Mouse (Mus musculus): Measurements from ENCODE around the gene Hist1h3h. TPM values are rescaled to one million over a fixed set of nuclear protein-coding genes. Genes with fewer than 3 reads are reported as not detected.
"Not testable (repeated sequence)": the region's sequence is repeated elsewhere in the genome, so short reads cannot be mapped to it uniquely, and the experiment has no call there.

The Hist1h3h gene
- polyA plus RNA-seq, 1 experiment, result 81.3 TPM

GRCm38 (mm10) chr13:21721757-21722372, 4.4 kb downstream of the Hist1h3h start, which contains the start of gene Hist1h2bm:
TSS of gene Hist1h2bm (plus strand) at chr13:21722044.
- peak; percentile 29 to 84 for DNase-seq (ENCODE audit: low read depth in 1 of 2, low spot score in 2 of 2)
- H3K36me3 ChIP-seq (ENCODE audit: control insufficient read depth, insufficient read depth, low read length); H3K4me1 ChIP-seq (ENCODE audit: control insufficient read depth, insufficient read depth, insufficient read length); H3K27me3 ChIP-seq (ENCODE audit: control insufficient read depth, insufficient read depth, low read length): not testable (repeated sequence)
- Histone ChIP-seq H3K27ac (ENCODE audit: insufficient read depth, low read length) (peak within 1 kb of the TSS; percentile 85), H3K4me3 (ENCODE audit: extremely low read depth, insufficient read depth, insufficient read length) (peak within 1 kb of the TSS; percentile 66)
- peak; percentile 37 for TF ChIP-seq POLR2A (IDR thresholded peaks at IDR 0.05; ENCODE audit: low read depth, low read length)
- WGBS, result under 1% methylated on average over 37 of the region's 37 CpGs

- Histone ChIP-seq H3K36me3 (ENCODE audit: control insufficient read depth, insufficient read depth, low read length) (no peaks in the 10 kb centered on the region), H3K4me1 (ENCODE audit: control insufficient read depth, insufficient read depth, insufficient read length) (peaks cover 9% of the 10 kb centered on the region), H3K27ac (ENCODE audit: insufficient read depth, low read length) (peak overlapping the region; percentile 83; the same call in 1 of the 2 replicates), H3K27me3 (ENCODE audit: control insufficient read depth, insufficient read depth, low read length) (no peaks in the 10 kb centered on the region), H3K4me3 (ENCODE audit: extremely low read depth, insufficient read depth, insufficient read length) (peak overlapping the region; percentile 58; the same call in 1 of the 2 replicates)
- TF ChIP-seq POLR2A (IDR thresholded peaks at IDR 0.05; ENCODE audit: low read depth, low read length) (no peak), CTCF (IDR thresholded peaks at IDR 0.05; ENCODE audit: extremely low read depth, insufficient read depth, insufficient read length, insufficient replicate concordance) (no peak)
- 7% methylated on average over 11 of the region's 11 CpGs for WGBS
- DNase-seq (ENCODE audit: low read depth in 1 of 2, low spot score in 2 of 2), result no peak
Observed at GRCm38 (mm10) chr13:21722373-21722925, 5.0 kb downstream of the Hist1h3h start.

GRCm38 (mm10) chr13:21722993-21723836, 5.8 kb downstream of the Hist1h3h start:
- no peak for DNase-seq (ENCODE audit: low read depth in 1 of 2, low spot score in 2 of 2)
- no peak overlapping the region for H3K4me3 ChIP-seq (ENCODE audit: extremely low read depth, insufficient read depth, insufficient read length)
- WGBS, result 55% methylated on average over 5 of the region's 5 CpGs

GRCm38 (mm10) chr13:21727948-21728572, 10.6 kb downstream of the Hist1h3h start:
- H3K27ac ChIP-seq (ENCODE audit: insufficient read depth, low read length), result no peak overlapping the region
- H3K27me3 ChIP-seq (ENCODE audit: control insufficient read depth, insufficient read depth, low read length), result no peaks in the 10 kb centered on the region
- no peak for DNase-seq (ENCODE audit: low read depth in 1 of 2, low spot score in 2 of 2)
- 86% methylated on average over 11 of the region's 11 CpGs for WGBS
- no peak overlapping the region for H3K4me3 ChIP-seq (ENCODE audit: extremely low read depth, insufficient read depth, insufficient read length)
- no peaks in the 10 kb centered on the region for H3K4me1 ChIP-seq (ENCODE audit: control insufficient read depth, insufficient read depth, insufficient read length)
- no peaks in the 10 kb centered on the region for H3K36me3 ChIP-seq (ENCODE audit: control insufficient read depth, insufficient read depth, low read length)
- TF ChIP-seq POLR2A (IDR thresholded peaks at IDR 0.05; ENCODE audit: low read depth, low read length), result no peak
- no peak for TF ChIP-seq CTCF (IDR thresholded peaks at IDR 0.05; ENCODE audit: extremely low read depth, insufficient read depth, insufficient read length, insufficient replicate concordance)

More at GRCm38 (mm10) chr13:21722993-21723836, 5.8 kb downstream of the Hist1h3h start:
- Histone ChIP-seq H3K27ac (ENCODE audit: insufficient read depth, low read length) (no peak overlapping the region), H3K27me3 (ENCODE audit: control insufficient read depth, insufficient read depth, low read length) (no peaks in the 10 kb centered on the region), H3K36me3 (ENCODE audit: control insufficient read depth, insufficient read depth, low read length) (no peaks in the 10 kb centered on the region), H3K4me1 (ENCODE audit: control insufficient read depth, insufficient read depth, insufficient read length) (peaks cover 6% of the 10 kb centered on the region; the same call in 1 of the 2 replicates)
- TF ChIP-seq CTCF (IDR thresholded peaks at IDR 0.05; ENCODE audit: extremely low read depth, insufficient read depth, insufficient read length, insufficient replicate concordance) (no peak), POLR2A (IDR thresholded peaks at IDR 0.05; ENCODE audit: low read depth, low read length) (no peak)

- WGBS, result 63% methylated on average over 1 of the region's 1 CpGs
Observed at GRCm38 (mm10) chr13:21729544-21729943, 12.1 kb downstream of the Hist1h3h start.

GRCm38 (mm10) chr13:21733466-21733865, 16.0 kb downstream of the Hist1h3h start:
- Histone ChIP-seq H3K4me1 (ENCODE audit: control insufficient read depth, insufficient read depth, insufficient read length) (no peaks in the 10 kb centered on the region), H3K36me3 (ENCODE audit: control insufficient read depth, insufficient read depth, low read length) (no peaks in the 10 kb centered on the region), H3K4me3 (ENCODE audit: extremely low read depth, insufficient read depth, insufficient read length) (no peak overlapping the region), H3K27me3 (ENCODE audit: control insufficient read depth, insufficient read depth, low read length) (no peaks in the 10 kb centered on the region), H3K27ac (ENCODE audit: insufficient read depth, low read length) (no peak overlapping the region)
- TF ChIP-seq CTCF (IDR thresholded peaks at IDR 0.05; ENCODE audit: extremely low read depth, insufficient read depth, insufficient read length, insufficient replicate concordance), result no peak
- no peak for TF ChIP-seq POLR2A (IDR thresholded peaks at IDR 0.05; ENCODE audit: low read depth, low read length)
- no peak for DNase-seq (ENCODE audit: low read depth in 1 of 2, low spot score in 2 of 2)
- 87% methylated on average over 5 of the region's 5 CpGs for WGBS

More at GRCm38 (mm10) chr13:21729544-21729943, 12.1 kb downstream of the Hist1h3h start:
- Histone ChIP-seq H3K27ac (ENCODE audit: insufficient read depth, low read length) (no peak overlapping the region), H3K36me3 (ENCODE audit: control insufficient read depth, insufficient read depth, low read length) (no peaks in the 10 kb centered on the region), H3K27me3 (ENCODE audit: control insufficient read depth, insufficient read depth, low read length) (no peaks in the 10 kb centered on the region), H3K4me1 (ENCODE audit: control insufficient read depth, insufficient read depth, insufficient read length) (no peaks in the 10 kb centered on the region), H3K4me3 (ENCODE audit: extremely low read depth, insufficient read depth, insufficient read length) (no peak overlapping the region)
- no peak for DNase-seq (ENCODE audit: low read depth in 1 of 2, low spot score in 2 of 2)
- TF ChIP-seq POLR2A (IDR thresholded peaks at IDR 0.05; ENCODE audit: low read depth, low read length), result no peak
- TF ChIP-seq CTCF (IDR thresholded peaks at IDR 0.05; ENCODE audit: extremely low read depth, insufficient read depth, insufficient read length, insufficient replicate concordance), result no peak

Data from spleen, adult 2 months (tissue).